Mouse (Mus musculus): ENCODE results near the gene Syt1.

- TF ChIP-seq EP300 (IDR thresholded peaks at IDR 0.05): no peak
- TF ChIP-seq CTCF (IDR thresholded peaks at IDR 0.05): no peak
Observed at GRCm38 (mm10) chr10:108852757-108853156, 158.0 kb downstream of the Syt1 start.
